Mouse (Mus musculus): Measurements from ENCODE around the gene Cd46. TPM values are rescaled to one million over a fixed set of nuclear protein-coding genes. Genes with fewer than 3 reads are reported as not detected.

The Cd46 gene
- polyA plus RNA-seq, 1 experiment, result 0.95 TPM

GRCm38 (mm10) chr1:194989024-194989423, 103.0 kb downstream of the Cd46 start:
- H3K4me1 ChIP-seq (ENCODE audit: control insufficient read depth, insufficient read depth, low read length), result peaks cover 26% of the 10 kb centered on the region
- 95% methylated on average over 1 of the region's 1 CpGs for WGBS
- TF ChIP-seq POLR2A (IDR thresholded peaks at IDR 0.05; ENCODE audit: borderline replicate concordance, extremely low read depth, low read depth, low read length) (no peak), CTCF (IDR thresholded peaks at IDR 0.05; ENCODE audit: insufficient read depth, low read length) (no peak)

More at GRCm38 (mm10) chr1:194989024-194989423, 103.0 kb downstream of the Cd46 start:
- DNase-seq, result no peak
- no peak overlapping the region for H3K4me3 ChIP-seq (replicated peaks; ENCODE audit: extremely low read depth, low read depth, low read length)

Other genes with a start within 250 kb of the Cd46 start
- gene Cd34, start 153.4 kb downstream of the Cd46 start, polyA plus RNA-seq (2012; rRNA removed), result 79.8 and 101 TPM in 2 replicates
- 46.2 and 62.1 TPM in 2 replicates for gene Cr1l, start 39.3 kb upstream of the Cd46 start, polyA plus RNA-seq (2012; rRNA removed)
- 0.45 and 1.1 TPM in 2 replicates for gene Cr2, start 84.5 kb upstream of the Cd46 start, polyA plus RNA-seq (2012; rRNA removed)